Mouse (Mus musculus): Measurements from ENCODE around the gene Gm6169.
"Not testable (repeated sequence)": the region's sequence is repeated elsewhere in the genome, so short reads cannot be mapped to it uniquely, and the experiment has no call there.

The Gm6169 gene

GRCm38 (mm10) chr13:97068151-97068550, 30.9 kb downstream of the Gm6169 start:
- DNase-seq, result no peak

DNA sequence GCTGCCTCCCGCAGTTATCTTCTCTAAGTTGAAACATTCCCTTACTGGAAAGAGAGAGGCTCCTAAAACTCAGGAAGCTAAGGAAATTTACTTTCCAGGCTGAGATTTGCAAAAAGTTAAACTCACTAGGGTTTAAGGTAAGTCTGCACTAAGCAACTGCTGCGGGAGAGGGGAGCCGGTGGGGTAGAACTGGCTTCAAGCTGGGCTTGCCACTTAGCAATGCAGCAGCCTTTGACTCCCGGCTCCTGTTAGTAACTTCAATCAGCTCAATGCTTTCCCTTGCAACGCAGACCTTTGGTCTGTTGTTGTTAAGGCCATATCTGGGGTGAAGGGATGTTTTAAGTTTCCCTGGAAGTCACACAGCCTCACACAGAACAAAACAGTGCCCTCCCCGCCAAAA, 31.3 kb downstream of the Gm6169 start:
- DNase-seq, result no peak

GRCm38 (mm10) chr13:97066649-97067550, 32.1 kb downstream of the Gm6169 start, which contains the start of gene Fam169a:
TSS of gene Fam169a (plus strand) at chr13:97067286.
- DNase-seq, result no peak

DNA sequence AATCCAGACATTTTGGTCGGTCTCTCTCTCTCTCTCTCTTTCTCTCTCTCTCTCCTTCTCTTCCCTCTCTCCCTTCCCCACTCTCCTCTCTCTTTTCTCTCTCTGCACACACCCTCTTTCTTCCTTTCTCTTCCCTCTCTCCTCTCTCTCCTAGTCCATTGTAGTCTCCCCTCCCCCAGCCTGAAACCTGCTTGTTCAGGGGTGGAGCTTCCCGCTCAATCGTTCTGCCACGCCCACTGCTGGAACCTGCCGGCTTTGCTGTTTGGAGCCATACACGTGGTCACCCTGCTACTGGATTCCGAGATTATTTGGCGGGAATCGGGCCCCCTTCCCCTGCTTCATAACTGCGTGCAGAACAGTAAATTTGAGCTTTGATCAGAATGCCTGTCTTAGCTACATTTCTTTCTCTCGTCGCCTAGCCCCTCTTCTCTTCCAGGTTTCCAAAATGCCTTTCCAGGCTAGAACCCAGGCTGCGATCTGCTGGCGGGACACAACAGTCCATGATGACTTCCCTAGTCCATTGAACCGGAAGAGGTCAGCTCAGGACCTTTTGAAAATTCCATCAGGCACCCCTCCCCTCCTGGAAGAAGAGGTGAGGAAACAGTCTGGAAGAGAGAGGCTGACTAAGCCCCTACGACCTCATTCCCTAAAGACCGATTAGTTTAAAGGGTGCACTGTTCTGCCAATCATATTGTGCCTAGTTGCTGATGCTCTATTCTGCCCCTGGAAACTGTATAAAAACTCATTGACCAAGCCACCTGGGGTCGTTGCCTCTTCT, 34.0 kb downstream of the Gm6169 start:
- DNase-seq, result not testable (repeated sequence)

DNA sequence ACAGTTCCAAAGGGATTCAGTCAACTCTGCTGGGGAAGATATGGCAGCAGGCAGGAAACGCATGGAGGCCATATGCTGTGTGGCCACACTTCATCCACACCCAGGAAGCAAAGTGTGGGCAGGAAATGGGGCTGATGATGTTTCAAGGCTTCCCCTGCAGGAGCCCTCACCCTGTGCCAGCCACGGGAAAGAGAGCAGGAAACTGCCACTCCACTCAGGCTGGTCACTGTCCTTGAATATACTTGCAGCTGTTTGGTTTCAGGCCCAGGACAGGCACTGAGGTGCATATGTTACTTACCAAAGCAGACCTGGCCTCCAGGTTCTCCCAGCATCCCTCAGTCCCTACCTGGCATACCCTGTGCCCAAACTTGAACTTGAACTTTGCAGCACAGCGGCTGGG, 34.6 kb downstream of the Gm6169 start:
- DNase-seq, result peak in 1 of 2 experiments; percentile 4

DNA sequence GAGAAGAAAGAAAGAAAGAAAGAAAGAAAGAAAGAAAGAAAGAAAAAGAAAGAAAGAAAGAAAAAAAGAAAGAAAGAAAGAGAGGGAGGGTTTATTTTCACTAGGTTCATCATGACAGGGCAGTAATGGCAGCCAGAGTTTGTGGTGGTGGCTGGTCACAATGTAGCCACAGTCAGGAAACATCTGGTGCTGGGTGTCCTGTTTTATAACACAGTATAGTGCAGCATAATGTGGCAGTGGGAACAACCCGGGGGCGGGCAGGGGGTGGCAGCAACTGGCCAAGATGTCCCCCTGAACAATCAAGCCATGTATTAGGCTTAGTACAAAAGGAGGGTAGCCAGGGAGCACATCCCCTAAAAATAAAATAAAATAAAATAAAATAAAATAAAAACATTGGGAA, 35.6 kb downstream of the Gm6169 start:
- no peak for DNase-seq

DNA sequence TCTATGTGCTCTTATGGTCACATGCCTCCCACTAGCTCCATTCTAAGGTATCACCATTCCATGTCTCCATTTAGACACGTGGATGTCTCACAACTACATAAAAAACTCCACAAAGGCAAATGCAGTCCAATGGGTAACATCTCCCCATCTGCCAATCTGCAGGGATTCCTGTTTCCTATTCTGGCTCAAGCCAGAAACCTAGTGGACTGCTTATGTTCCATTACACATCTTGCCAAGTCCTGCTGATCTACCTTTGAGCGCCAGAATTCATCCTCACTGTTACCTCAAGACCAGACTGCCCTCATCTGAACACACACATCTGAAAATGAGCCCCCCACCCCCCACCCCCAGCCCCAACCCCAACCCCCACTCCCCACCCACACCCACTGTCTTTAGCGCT, 36.9 kb downstream of the Gm6169 start:
- no peak for DNase-seq

DNA sequence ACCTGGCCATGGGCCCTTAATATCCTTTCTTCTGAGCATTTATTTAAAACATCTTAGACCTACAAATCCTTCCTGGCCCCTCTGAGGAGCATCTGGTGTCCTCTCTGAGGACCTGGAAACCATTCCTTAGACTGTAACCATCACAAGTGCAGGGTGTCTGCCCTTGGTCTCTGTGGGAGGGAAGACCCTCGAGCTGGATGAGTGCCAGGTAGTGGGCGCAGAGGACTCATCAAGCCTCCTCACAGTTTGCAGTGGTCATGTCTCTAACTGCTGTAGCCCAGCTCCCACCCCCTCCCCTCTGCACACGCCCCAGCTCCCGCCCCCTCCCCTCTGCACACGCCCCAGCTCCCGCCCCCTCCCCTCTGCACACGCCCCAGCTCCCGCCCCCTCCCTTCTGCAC, 38.7 kb downstream of the Gm6169 start:
- DNase-seq, result no peak

DNA sequence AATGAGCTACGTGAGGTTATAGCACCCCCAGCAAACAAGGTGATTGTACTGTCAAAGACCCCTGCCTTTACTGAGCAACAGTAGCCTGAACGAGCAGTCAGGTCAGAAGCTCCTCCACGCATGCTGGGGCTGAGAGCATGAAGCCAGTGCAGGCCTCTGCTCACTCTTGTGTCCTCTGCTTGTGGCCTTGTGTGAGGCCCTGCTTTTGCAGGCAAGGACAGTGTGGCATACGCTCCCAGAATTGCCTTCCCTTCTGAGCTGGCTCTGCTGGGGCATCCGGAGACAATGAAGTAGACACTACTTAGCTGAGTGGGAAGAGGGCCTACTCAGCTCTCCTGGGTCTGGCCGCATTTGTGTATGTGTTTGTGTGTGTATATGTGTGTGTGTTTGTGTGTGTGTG, 39.3 kb downstream of the Gm6169 start:
- no peak for DNase-seq

GRCm38 (mm10) chr13:97057817-97058216, 41.2 kb downstream of the Gm6169 start:
- DNase-seq, result no peak

DNA sequence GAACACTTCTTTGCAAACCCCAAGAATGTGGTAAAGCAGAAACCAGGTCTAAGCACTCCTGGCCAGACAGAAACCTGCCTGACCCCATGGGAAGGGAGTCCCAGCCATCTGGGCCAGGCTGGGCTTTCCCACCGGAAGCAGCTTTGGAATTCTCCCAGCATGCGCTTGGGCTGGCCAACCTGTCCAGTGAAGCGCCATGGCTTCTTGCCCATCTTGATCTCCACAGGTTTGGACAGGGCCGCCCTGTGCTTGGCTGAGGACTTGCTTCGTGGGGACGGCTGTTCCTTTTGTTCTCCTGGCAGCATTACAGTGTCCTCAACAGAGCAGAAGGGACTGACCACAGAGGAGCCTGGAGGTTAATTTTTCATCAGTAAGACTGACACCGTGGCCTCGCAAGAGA, 45.2 kb downstream of the Gm6169 start:
- no peak for DNase-seq

DNA sequence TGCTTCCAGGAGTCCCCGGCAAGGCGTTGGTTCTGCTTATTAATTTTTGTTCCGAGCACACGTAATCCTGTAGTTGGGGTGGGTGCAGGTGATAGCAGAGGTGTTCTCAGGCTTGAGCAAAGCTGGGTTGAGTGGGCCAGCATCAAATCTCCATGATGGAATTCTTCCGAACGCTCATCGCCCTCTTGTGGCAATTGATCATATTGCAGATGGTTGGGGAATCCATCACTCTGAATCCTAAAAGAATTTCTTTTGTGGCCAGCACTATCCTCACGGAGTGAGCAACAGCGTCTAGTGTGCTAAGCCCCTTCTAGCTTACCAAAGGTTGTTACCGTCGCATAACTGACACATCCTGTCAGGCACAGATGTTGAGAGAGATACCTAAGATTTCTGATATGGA, 46.4 kb downstream of the Gm6169 start:
- peak; percentile 20 to 37 for DNase-seq

GRCm38 (mm10) chr13:97051158-97051557, 47.9 kb downstream of the Gm6169 start:
- DNase-seq, result no peak

All from thymus, postnatal 36 days (tissue).